Mouse (Mus musculus): ENCODE measurements around the gene Bptf.
"Not testable (repeated sequence)": the region's sequence is repeated elsewhere in the genome, so short reads cannot be mapped to it uniquely, and the experiment has no call there.

Gene Bptf

GRCm38 (mm10) chr11:107016893-107017292 lies 115.0 kb downstream of the Bptf start:
- DNase-seq = peak; percentile 52 to 78

- not testable (repeated sequence) for DNase-seq
Measured at GRCm38 (mm10) chr11:107015535-107016187, 116.3 kb downstream of the Bptf start.

GRCm38 (mm10) chr11:107014597-107015309 lies 117.2 kb downstream of the Bptf start:
- DNase-seq = peak in 1 of 2 experiments; percentile 56

GRCm38 (mm10) chr11:107014020-107014585 lies 117.8 kb downstream of the Bptf start:
- no peak for DNase-seq

GRCm38 (mm10) chr11:107012324-107013017 lies 119.5 kb downstream of the Bptf start:
- DNase-seq = peak; percentile 97

GRCm38 (mm10) chr11:107011669-107012323 lies 120.1 kb downstream of the Bptf start:
- DNase-seq = peak in 1 of 2 experiments; percentile 22

- DNase-seq = no peak
Measured at GRCm38 (mm10) chr11:107011171-107011570, 120.8 kb downstream of the Bptf start.

GRCm38 (mm10) chr11:107010447-107010846 lies 121.5 kb downstream of the Bptf start:
- DNase-seq = no peak

- peak in 1 of 2 experiments; percentile 29 for DNase-seq
Measured at GRCm38 (mm10) chr11:107005538-107005937, 126.4 kb downstream of the Bptf start.

- DNase-seq = peak; percentile 45 to 71
Measured at GRCm38 (mm10) chr11:107001760-107002675, 129.9 kb downstream of the Bptf start.

- DNase-seq = no peak
Measured at GRCm38 (mm10) chr11:106999949-107000513, 131.9 kb downstream of the Bptf start.

- peak; percentile 94 for DNase-seq
Measured at GRCm38 (mm10) chr11:106999151-106999948, 132.6 kb downstream of the Bptf start, which contains the start of gene Kpna2. Gene Kpna2 (minus strand): TSS chr11:106999541.

GRCm38 (mm10) chr11:106998651-106999150 lies 133.2 kb downstream of the Bptf start:
- DNase-seq = peak in 1 of 2 experiments; percentile 31

GRCm38 (mm10) chr11:106997976-106998375 lies 134.0 kb downstream of the Bptf start:
- DNase-seq = no peak

GRCm38 (mm10) chr11:106996492-106996891 lies 135.4 kb downstream of the Bptf start:
- DNase-seq = not testable (repeated sequence)

- DNase-seq = no peak
Measured at GRCm38 (mm10) chr11:106994246-106995085, 137.5 kb downstream of the Bptf start.

GRCm38 (mm10) chr11:106987384-106987783 lies 144.5 kb downstream of the Bptf start:
- no peak for DNase-seq

- not testable (repeated sequence) for DNase-seq
Measured at GRCm38 (mm10) chr11:106985979-106986604, 145.8 kb downstream of the Bptf start.

All from kidney, postnatal 36 days (tissue).